In genomic region chr5:28316151-28316721, GRCm38 (mm10) we compare ENCODE assay signal across 8 mouse cellular contexts. TPM values are rescaled to one million over a fixed set of nuclear protein-coding genes. Genes with fewer than 3 reads are reported as not detected.
DNase-seq lines count a peak whose midpoint lies in the region; ATAC-seq and TF ChIP-seq lines count a peak whose summit lies in the region.

No protein-coding gene starts in this region.

- 2% methylated on average over 14 of the region's 14 CpGs for WGBS in heart, embryonic 15.5 days
- under 1% methylated on average over 14 of the region's 14 CpGs for WGBS in heart, postnatal 0 days

- H3K9me3 ChIP-seq in heart, embryonic 15.5 days (replicated peaks), result no peaks in the 10 kb centered on the region
- no peaks in the 10 kb centered on the region for H3K9me3 ChIP-seq in heart, postnatal 0 days (replicated peaks; ENCODE audit: control insufficient read depth, low read length)

- no peak for TF ChIP-seq EP300 in heart, postnatal 0 days (IDR thresholded peaks at IDR 0.05; ENCODE audit: low read depth)

- no peaks in the 10 kb centered on the region for H3K27me3 ChIP-seq in heart, embryonic 15.5 days
- H3K27me3 ChIP-seq in heart, postnatal 0 days (ENCODE audit: control insufficient read depth, insufficient read depth, low read length), result no peaks in the 10 kb centered on the region

- DNase-seq in heart, adult 18-20 months, result no peak
- DNase-seq in Muller cell, postnatal 12 days (ENCODE audit: inconsistent ontology term), result peak; percentile 12
- DNase-seq in heart, postnatal 0 days (ENCODE audit: low spot score), result no peak
- DNase-seq in lung, postnatal 25 days (ENCODE audit: low spot score), result peak; percentile 19
- no peak for DNase-seq in gastrocnemius, postnatal 4 days (ENCODE audit: low spot score in 2 of 2)
- DNase-seq in testis, postnatal 14 days (ENCODE audit: low spot score), result no peak
- no peak for DNase-seq in adrenal gland, postnatal 14 days

- H3K4me2 ChIP-seq in heart, embryonic 15.5 days, result peak overlapping the region; percentile 71
- H3K4me2 ChIP-seq in heart, postnatal 0 days (ENCODE audit: low read depth, low read length), result peak overlapping the region; percentile 71

- TF ChIP-seq CTCF in heart, postnatal 0 days (IDR thresholded peaks at IDR 0.05; ENCODE audit: low read depth), result no peak

- ATAC-seq in heart, embryonic 15.5 days (replicated peaks; ENCODE audit: insufficient number of reproducible peaks, insufficient read depth, low FRiP score, low read depth), result no peak; the same call in 1 of the 2 replicates
- no peak; the same call in 1 of the 2 replicates for ATAC-seq in heart, postnatal 0 days (ENCODE audit: insufficient read depth, low read depth)

- peaks cover 18% of the 10 kb centered on the region for H3K4me1 ChIP-seq in heart, embryonic 15.5 days (replicated peaks)
- peaks cover 22% of the 10 kb centered on the region for H3K4me1 ChIP-seq in heart, postnatal 0 days (ENCODE audit: control insufficient read depth, insufficient read depth)

- H3K27ac ChIP-seq in heart, embryonic 15.5 days, result peak overlapping the region; percentile 100
- peak overlapping the region; percentile 100 for H3K27ac ChIP-seq in heart, postnatal 0 days (ENCODE audit: low read depth)

- H3K9ac ChIP-seq in heart, embryonic 15.5 days, result peak overlapping the region; percentile 100
- H3K9ac ChIP-seq in heart, postnatal 0 days (replicated peaks; ENCODE audit: low read depth, low read length), result peak overlapping the region; percentile 100

- peak overlapping the region; percentile 97 for H3K4me3 ChIP-seq in heart, embryonic 15.5 days
- peak overlapping the region; percentile 100 for H3K4me3 ChIP-seq in heart, postnatal 0 days (ENCODE audit: low read depth, low read length)

- H3K36me3 ChIP-seq in heart, embryonic 15.5 days, result no peaks in the 10 kb centered on the region
- 0 out of 2 replicates have a peak, but pooled peaks cover 5% of the 10 kb centered on the region for H3K36me3 ChIP-seq in heart, postnatal 0 days (replicated peaks; ENCODE audit: control insufficient read depth, insufficient read depth, low read length)

RNA-seq across cellular contexts. Expression of gene Rbm33, which starts 0.7 kb away (rescaled TPM):
- polyA plus RNA-seq in heart, embryonic 15.5 days (2015; fragmentation: Nextera tagmentation; extraction: Ambion mirVana), result 9.3 and 9.5 TPM in 2 replicates
- 10 to 100 TPM; 36.0 to 43.0 TPM for total RNA-seq in heart, adult 18-20 months (2021)
- total RNA-seq in heart, postnatal 0 days (2014; rRNA removed; ENCODE audit: low replicate concordance), result 16.6 and 17.1 TPM in 2 replicates
- polyA plus RNA-seq in heart, postnatal 0 days (2015; fragmentation: Nextera tagmentation; extraction: Ambion mirVana), result 6.4 and 6.6 TPM in 2 replicates
- 10 to 100 TPM; 41.0 to 43.2 TPM for total RNA-seq in gastrocnemius, postnatal 4 days (2021)
- 44.0 and 53.9 TPM in 2 replicates for total RNA-seq in adrenal gland, postnatal 14 days (2021)

Comparison
In these comparisons a context has a peak if more than half of its experiments do, and no peak if none do; other contexts are left out.
1. DNase-seq: peak in Muller cell, postnatal 12 days (single experiment) and lung, postnatal 25 days (single experiment); none in heart, adult 18-20 months (0 of 2), heart, postnatal 0 days (single experiment), gastrocnemius, postnatal 4 days (0 of 2), testis, postnatal 14 days (single experiment) and adrenal gland, postnatal 14 days (single experiment).